Mouse (Mus musculus) ovary, adult 2 months (tissue): ENCODE data around the gene Rnf123. TPM values are rescaled to one million over a fixed set of nuclear protein-coding genes. Genes with fewer than 3 reads are reported as not detected.

Experiments used
- polyA plus RNA-seq: library from polyadenylated mRNA; depleted of rRNA; stranded (reverse); fragments of >200 nt; gene quantifications from 2 replicates; pipeline ENCODE4 v1.2.3, GENCODE M21; 2012; rRNA removed

Gene Rnf123
- 113 and 122 TPM in 2 replicates for polyA plus RNA-seq

DNA sequence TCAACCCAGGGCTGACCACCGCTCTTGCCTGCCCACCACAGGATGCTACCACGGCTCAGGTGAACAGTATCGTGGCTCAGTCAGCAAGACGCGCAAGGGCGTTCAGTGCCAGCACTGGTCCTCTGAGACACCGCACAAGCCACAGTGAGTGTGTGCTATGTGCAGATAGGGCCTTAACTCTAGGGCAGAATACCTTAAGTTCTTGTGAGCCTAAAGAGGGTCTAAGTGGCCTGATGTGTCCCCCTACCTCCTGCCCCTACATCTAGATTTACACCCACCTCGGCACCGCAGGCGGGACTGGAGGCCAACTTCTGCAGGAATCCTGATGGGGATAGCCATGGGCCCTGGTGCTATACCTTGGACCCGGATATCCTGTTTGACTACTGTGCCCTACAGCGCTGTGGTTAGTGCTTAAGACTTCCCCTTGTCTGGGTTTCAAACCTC lies at the start of gene Rnf123:
Gene Rnf123 (minus strand): TSS at position 359 of the 444 bp plus-strand sequence.

DNA sequence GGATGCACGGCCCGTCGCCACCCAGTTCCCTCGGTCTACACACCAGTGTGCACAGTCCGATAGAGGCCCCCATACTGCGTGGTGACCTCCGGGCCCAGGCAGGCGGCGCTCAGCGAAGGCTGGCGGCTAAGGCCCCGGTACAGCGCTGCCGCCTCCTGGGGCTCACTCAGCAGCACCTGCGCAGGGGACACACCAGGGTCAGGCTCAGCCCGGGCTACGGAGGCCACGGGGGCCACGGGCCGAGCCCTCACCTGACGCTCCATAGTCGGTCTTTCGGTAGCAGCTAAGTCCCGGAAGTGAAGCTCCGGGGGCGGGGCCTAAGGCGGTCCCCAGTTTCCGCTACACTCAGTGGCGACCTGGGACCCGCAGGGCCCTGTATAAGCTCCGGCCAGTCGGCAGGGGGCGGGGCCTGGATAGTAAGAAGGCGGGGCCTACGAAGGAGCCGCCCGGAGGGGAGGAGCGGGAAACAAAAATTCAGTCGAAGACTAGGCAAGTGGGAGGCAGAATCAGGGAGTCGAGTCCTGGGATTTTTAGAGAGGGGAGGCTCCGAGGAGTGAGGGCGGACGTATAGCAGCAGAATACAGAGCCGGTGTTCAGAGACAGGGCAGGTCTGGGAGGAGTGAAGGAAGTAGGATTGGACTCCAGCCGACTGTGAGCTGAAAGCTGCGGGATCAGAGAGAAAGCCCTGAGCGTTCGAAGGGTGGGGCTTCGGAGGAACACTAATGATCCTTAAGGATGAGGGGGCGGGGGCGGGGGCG lies 11.2 kb upstream of the Rnf123 start, which contains the start of gene Apeh:
Gene Apeh (minus strand): TSS at position 423 of the 758 bp plus-strand sequence.

DNA sequence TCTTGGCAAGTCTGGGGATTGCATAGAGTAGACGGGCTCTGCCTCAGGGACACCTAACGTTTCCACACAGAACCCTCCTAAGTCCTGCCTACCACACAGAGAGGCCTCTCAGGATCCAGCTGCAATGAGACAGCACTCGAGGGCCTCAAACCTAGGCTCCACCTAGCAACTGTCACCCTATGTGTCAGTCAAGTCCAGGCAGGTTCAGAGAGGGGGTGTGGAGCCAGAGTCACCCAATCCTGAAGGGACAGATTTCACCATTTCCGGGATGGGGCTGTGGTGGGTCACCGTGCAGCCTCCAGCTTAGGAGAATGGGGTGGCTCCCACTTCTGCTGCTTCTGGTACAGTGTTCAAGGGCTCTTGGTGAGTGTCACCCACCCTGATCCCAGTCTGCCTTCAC lies 3.0 kb downstream of the Rnf123 start, which contains the start of gene Mst1:
Gene Mst1 (plus strand): TSS at position 269 of the 400 bp plus-strand sequence.

DNA sequence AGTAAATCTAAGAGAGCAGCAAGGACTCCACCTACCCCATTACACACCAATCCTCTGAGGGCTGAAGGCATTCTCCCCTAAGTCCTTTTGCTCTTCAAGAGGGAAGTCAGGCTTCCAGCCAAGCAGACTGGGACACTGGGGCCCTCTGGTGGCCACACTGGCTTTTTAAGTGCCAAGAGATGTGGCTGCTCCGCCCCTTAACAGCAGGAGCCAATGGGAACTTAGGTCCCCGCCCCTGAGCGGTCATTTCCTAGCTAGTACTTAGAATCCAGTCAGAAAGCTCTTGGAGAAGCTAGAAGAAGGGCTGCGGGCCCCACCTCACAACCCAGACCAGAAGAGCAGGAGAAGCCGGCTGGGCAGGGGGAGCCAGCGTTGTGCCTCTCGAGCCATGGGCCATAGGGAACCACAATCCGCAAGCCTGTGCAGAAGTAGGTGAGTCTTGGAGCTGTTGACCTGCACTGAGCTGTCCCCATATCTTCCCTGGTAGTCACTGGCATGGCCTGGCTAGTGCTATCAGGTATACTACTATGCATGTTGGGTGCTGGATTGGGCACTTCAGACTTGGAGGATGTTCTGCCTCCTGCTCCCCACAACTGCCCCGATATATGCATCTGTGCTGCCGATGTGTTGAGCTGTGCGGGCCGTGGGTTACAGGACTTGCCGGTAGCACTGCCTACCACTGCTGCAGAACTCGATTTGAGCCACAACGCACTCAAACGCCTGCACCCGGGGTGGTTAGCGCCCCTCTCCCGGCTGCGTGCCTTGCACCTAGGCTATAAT lies 30.1 kb downstream of the Rnf123 start, which contains the start of gene Amigo3:
Gene Amigo3 (plus strand): TSS at position 275 of the 780 bp plus-strand sequence.

DNA sequence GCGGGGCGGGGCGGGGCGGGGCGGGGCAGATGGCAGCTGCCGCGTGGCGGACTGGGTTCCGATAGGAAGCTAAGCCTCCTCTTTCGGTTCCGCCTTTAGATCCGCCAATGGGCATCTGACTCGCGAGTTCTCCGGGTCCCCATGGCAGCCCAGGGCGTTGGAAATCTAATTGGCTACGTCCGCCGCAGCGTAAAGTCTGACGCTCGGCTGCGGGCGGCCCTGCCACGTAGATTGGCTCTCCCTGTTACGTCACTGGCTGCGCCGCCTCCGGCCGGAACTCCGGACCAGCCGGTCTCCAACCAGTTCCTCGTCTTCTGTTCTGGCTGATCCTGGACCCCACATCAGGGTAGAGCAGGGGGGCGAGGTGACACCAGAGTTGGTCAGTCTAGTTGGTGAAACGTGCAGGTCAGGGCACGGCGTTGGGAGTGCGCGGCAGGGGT lies 34.1 kb downstream of the Rnf123 start, which contains the start of gene Gmppb:
Gene Gmppb (plus strand): TSS at position 227 of the 440 bp plus-strand sequence.

DNA sequence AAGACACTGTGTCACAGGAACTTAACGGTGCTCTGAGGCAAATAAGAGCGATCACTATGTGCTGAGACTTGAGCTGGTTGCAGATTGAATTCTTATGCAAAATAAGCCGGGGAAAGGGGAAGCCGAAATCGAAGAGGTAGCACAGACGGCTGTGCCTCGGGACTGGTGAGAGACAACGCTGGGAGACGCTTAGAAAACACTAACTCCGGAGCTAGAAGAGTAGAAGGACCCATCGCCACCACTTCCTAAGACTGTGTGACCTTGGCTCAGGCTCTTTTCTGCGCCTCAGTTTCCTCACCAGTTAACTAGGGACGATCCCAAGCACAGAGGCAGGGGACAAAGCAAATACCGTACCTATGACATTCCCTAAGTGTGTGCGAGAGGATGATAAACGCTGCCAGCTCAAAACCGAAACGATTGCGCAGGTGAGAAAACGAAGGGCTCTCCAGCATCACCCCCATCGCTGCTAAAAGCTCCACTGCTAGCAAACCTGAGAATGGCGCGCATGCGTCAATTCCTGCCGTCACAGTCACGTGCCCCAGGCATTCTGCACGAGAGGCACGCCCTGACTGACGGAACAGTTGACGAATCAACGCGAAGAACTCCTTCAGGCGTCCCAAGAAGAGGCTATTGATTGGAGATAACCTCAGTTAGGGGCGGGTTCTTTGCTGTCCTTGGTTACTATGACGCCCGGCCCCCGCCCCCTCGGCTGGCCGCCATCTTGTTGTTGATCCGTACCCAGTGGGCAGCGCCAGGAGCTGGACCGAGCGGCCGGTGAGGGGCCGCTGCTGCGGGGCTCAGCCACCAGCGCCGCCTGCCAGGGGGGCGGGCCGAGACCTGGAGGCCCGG lies 81.0 kb downstream of the Rnf123 start, which contains the start of gene Ip6k1:
Gene Ip6k1 (plus strand): TSS at position 580 of the 849 bp plus-strand sequence.

Other genes with a start within 250 kb of the Rnf123 start
- 16.1 and 17.1 TPM in 2 replicates for gene Rbm6, start 210.1 kb downstream of the Rnf123 start, polyA plus RNA-seq
- gene Mon1a, start 195.2 kb downstream of the Rnf123 start, polyA plus RNA-seq: 42.1 and 43.0 TPM in 2 replicates
- gene Mst1r, start 176.5 kb downstream of the Rnf123 start, polyA plus RNA-seq: 48.6 and 48.9 TPM in 2 replicates
- gene Actl11, start 154.9 kb downstream of the Rnf123 start, polyA plus RNA-seq: not detected in 2 replicates
- gene Camkv, start 147.7 kb downstream of the Rnf123 start, polyA plus RNA-seq: 0.30 and 0.47 TPM in 2 replicates
- 1.5 and 3.1 TPM in 2 replicates for gene Traip, start 133.2 kb downstream of the Rnf123 start, polyA plus RNA-seq
- gene Uba7, start 107.8 kb downstream of the Rnf123 start, polyA plus RNA-seq: 58.8 and 64.4 TPM in 2 replicates
- 2.7 TPM in 2 replicates for gene Gm20661, start 100.3 kb downstream of the Rnf123 start, polyA plus RNA-seq
- 21.3 and 24.2 TPM in 2 replicates for gene Inka1, start 97.5 kb downstream of the Rnf123 start, polyA plus RNA-seq
- 99.9 and 106 TPM in 2 replicates for gene Cdhr4, start 90.8 kb downstream of the Rnf123 start, polyA plus RNA-seq
- 6.8 and 10.1 TPM in 2 replicates for gene Gm20662, start 87.0 kb downstream of the Rnf123 start, polyA plus RNA-seq
- gene Ip6k1, start 80.8 kb downstream of the Rnf123 start, polyA plus RNA-seq: 209 and 244 TPM in 2 replicates
- 21.7 and 28.2 TPM in 2 replicates for gene Gmppb, start 34.1 kb downstream of the Rnf123 start, polyA plus RNA-seq
- gene Amigo3, start 30.2 kb downstream of the Rnf123 start, polyA plus RNA-seq: 6.8 and 8.7 TPM in 2 replicates
- 0.25 and 0.45 TPM in 2 replicates for gene Mst1, start 2.9 kb downstream of the Rnf123 start, polyA plus RNA-seq
- gene Apeh, start 11.3 kb upstream of the Rnf123 start, polyA plus RNA-seq: 90.7 and 116 TPM in 2 replicates
- gene Bsn, start 107.0 kb upstream of the Rnf123 start, polyA plus RNA-seq: 1.9 and 2.0 TPM in 2 replicates
- 101 and 122 TPM in 2 replicates for gene Dag1, start 180.6 kb upstream of the Rnf123 start, polyA plus RNA-seq
- 19.4 and 25.5 TPM in 2 replicates for gene Nicn1, start 207.1 kb upstream of the Rnf123 start, polyA plus RNA-seq
- gene Amt, start 213.5 kb upstream of the Rnf123 start, polyA plus RNA-seq: 7.6 and 12.8 TPM in 2 replicates
- gene Rhoa, start 222.8 kb upstream of the Rnf123 start, polyA plus RNA-seq: 86.5 and 130 TPM in 2 replicates
- gene Tcta, start 222.8 kb upstream of the Rnf123 start, polyA plus RNA-seq: 37.2 and 41.9 TPM in 2 replicates